Mouse (Mus musculus): ENCODE results near the gene Gm49353. TPM values are rescaled to one million over a fixed set of nuclear protein-coding genes. Genes with fewer than 3 reads are reported as not detected.

The Gm49353 gene
- total RNA-seq, 4 experiments from 2014 or later: 13.3 to 37.4 (median 24.0) TPM

Other genes with a start within 250 kb of the Gm49353 start
- gene 2310057J18Rik, start 212.7 kb upstream of the Gm49353 start, total RNA-seq (2022): not detected
- 100 to 1,000 TPM; 147 to 163 (median 159) TPM for gene Soga3, start 55.1 kb upstream of the Gm49353 start, total RNA-seq (2022)
- gene 9330159F19Rik, start 12.7 kb downstream of the Gm49353 start, total RNA-seq (2022): 10 to 100 TPM; 60.2 to 99.7 (median 75.6) TPM
- 10 to 100 TPM; 29.0 to 42.3 (median 33.7) TPM for gene Echdc1, start 114.2 kb downstream of the Gm49353 start, total RNA-seq (2022)
- 100 to 1,000 TPM in 2 of 4 experiments, 10 to 100 TPM in 2; 90.8 to 103 (median 97.6) TPM for gene Rnf146, start 163.5 kb downstream of the Gm49353 start, total RNA-seq (2022)